Comparison of ENCODE assay signal across 9 mouse cellular contexts in genomic region chr2:113302349-113303239, GRCm38 (mm10). TPM values are rescaled to one million over a fixed set of nuclear protein-coding genes. Genes with fewer than 3 reads are reported as not detected.
A peak's percentile ranks its signal among the peaks of the same experiment; 100 is the strongest.
DNase-seq lines count a peak whose midpoint lies in the region; ATAC-seq and TF ChIP-seq lines count a peak whose summit lies in the region.
"Had no signal": no experiment of that assay in that cellular context is flagged by ENCODE, and none has a peak within 500 bp of the region (broad histone marks: within the 10 kb centered on the region; RNA-seq: fewer than 3 reads in every experiment).

No protein-coding gene starts in this region.

- WGBS in liver, postnatal 0 days (ENCODE audit: insufficient replicate concordance) = 35% methylated on average over 18 of the region's 18 CpGs
- 43% methylated on average over 18 of the region's 18 CpGs for WGBS in thymus, adult 2 months

- H3K9ac ChIP-seq in liver, postnatal 0 days (replicated peaks) = no peak overlapping the region
- H3K9ac ChIP-seq: liver, embryonic 14.5 days had no signal

- TF ChIP-seq POLR2A in thymus, adult 2 months (IDR thresholded peaks at IDR 0.05; ENCODE audit: control insufficient read depth, extremely low read depth, insufficient read depth, low read length, poor library complexity) = no peak

- DNase-seq in liver, postnatal 0 days = no peak
- no peak for DNase-seq in liver
- DNase-seq in brain, embryonic 18.5 days (ENCODE audit: low read depth, low spot score) = peak; percentile 14
- DNase-seq in layer of hippocampus, adult 9-11 months = peak; percentile 29
- DNase-seq in neural tube, embryonic 10.5 days (ENCODE audit: extremely low spot score, low spot score) = peak; percentile 29
- DNase-seq in thymus, adult 2 months = no peak
- no peak for DNase-seq in adrenal gland, postnatal 4 days (ENCODE audit: low spot score in 2 of 2)

- H3K9me3 ChIP-seq in liver, postnatal 0 days (ENCODE audit: low read length) = no peaks in the 10 kb centered on the region

- no peak overlapping the region for H3K27ac ChIP-seq in liver, postnatal 0 days (ENCODE audit: low read depth)
- no peak overlapping the region for H3K27ac ChIP-seq in thymus, adult 2 months (ENCODE audit: control insufficient read depth, insufficient read depth, low read length)
- H3K27ac ChIP-seq: liver, embryonic 14.5 days had no signal

- peak; percentile 50 for TF ChIP-seq CTCF in liver, postnatal 0 days (IDR thresholded peaks at IDR 0.05; ENCODE audit: low read depth)
- TF ChIP-seq CTCF in thymus, adult 2 months (IDR thresholded peaks at IDR 0.05; ENCODE audit: borderline replicate concordance, control insufficient read depth, extremely low read depth, insufficient read depth, low read length, poor library complexity) = no peak

- no peaks in the 10 kb centered on the region for H3K36me3 ChIP-seq in liver, postnatal 0 days (replicated peaks; ENCODE audit: insufficient read depth, low read length)
- no peaks in the 10 kb centered on the region for H3K36me3 ChIP-seq in thymus, adult 2 months (ENCODE audit: control insufficient read depth, insufficient read depth, low read length)

- no peaks in the 10 kb centered on the region for H3K4me1 ChIP-seq in liver, postnatal 0 days (ENCODE audit: insufficient read depth)
- H3K4me1 ChIP-seq in thymus, adult 2 months (replicated peaks; ENCODE audit: control insufficient read depth, insufficient read depth, low read length) = no peaks in the 10 kb centered on the region

- TF ChIP-seq EP300 in liver, postnatal 0 days (IDR thresholded peaks at IDR 0.05; ENCODE audit: low read depth) = no peak

- H3K4me3 ChIP-seq in liver, postnatal 0 days (ENCODE audit: low read depth, low read length) = no peak overlapping the region
- no peak overlapping the region for H3K4me3 ChIP-seq in thymus, adult 2 months (ENCODE audit: control insufficient read depth, insufficient read depth, low read length)

- ATAC-seq in liver, postnatal 0 days = no peak
- peak; percentile 42 to 62; a peak in 2 of 4 replicates for ATAC-seq in hematopoietic stem cell, adult 5-6 weeks (replicated peaks in 1 of 2; ENCODE audit: insufficient read depth in 1 of 2, low FRiP score in 2 of 2, low TSS enrichment in 1 of 2, low read depth in 1 of 2, poor library complexity in 2 of 2, severe bottlenecking in 2 of 2)

- H3K4me2 ChIP-seq in liver, postnatal 0 days (ENCODE audit: low read depth, low read length) = no peak overlapping the region

- no peaks in the 10 kb centered on the region for H3K27me3 ChIP-seq in liver, postnatal 0 days (ENCODE audit: insufficient read depth, low read length)
- H3K27me3 ChIP-seq in thymus, adult 2 months (ENCODE audit: control insufficient read depth, insufficient read depth, low read length) = no peaks in the 10 kb centered on the region

RNA-seq across cellular contexts. Expression of gene Tmco5b, which starts 17.1 kb away (rescaled TPM):
- not detected in 2 replicates for polyA plus RNA-seq in liver, postnatal 0 days (2015; fragmentation: Nextera tagmentation; extraction: Ambion mirVana)
- not detected in 2 replicates for total RNA-seq in hematopoietic stem cell, adult 5-6 weeks (2017)
- 0.13 TPM in 1 of 2 replicates, not detected in the other for polyA plus RNA-seq in thymus, adult 2 months (2012; rRNA removed)
- not detected for total RNA-seq in adrenal gland, postnatal 4 days (2021)
- polyA plus RNA-seq: liver, embryonic 14.5 days had no signal

RNA-seq across cellular contexts. Expression of gene Fmn1, which starts 24.9 kb away (rescaled TPM):
- polyA plus RNA-seq in liver, postnatal 0 days (2015; fragmentation: Nextera tagmentation; extraction: Ambion mirVana) = 0.47 and 0.54 TPM in 2 replicates
- total RNA-seq in hematopoietic stem cell, adult 5-6 weeks (2017) = 0.44 TPM in 1 of 2 replicates, not detected in the other
- 1.2 TPM in 2 replicates for polyA plus RNA-seq in thymus, adult 2 months (2012; rRNA removed)
- 10 to 100 TPM in 1 of 2 experiments, 1 to 10 TPM in 1; 3.8 to 11.8 TPM for total RNA-seq in adrenal gland, postnatal 4 days (2021)

Comparison
In these comparisons a context has a peak if more than half of its experiments do, and no peak if none do; other contexts are left out.
1. DNase-seq: peak in brain, embryonic 18.5 days (single experiment), layer of hippocampus, adult 9-11 months (single experiment) and neural tube, embryonic 10.5 days (single experiment); none in liver, postnatal 0 days (single experiment), liver (single experiment), thymus, adult 2 months (single experiment) and adrenal gland, postnatal 4 days (0 of 2).